Mouse (Mus musculus): ENCODE data around the gene Lrfn4.

DNA sequence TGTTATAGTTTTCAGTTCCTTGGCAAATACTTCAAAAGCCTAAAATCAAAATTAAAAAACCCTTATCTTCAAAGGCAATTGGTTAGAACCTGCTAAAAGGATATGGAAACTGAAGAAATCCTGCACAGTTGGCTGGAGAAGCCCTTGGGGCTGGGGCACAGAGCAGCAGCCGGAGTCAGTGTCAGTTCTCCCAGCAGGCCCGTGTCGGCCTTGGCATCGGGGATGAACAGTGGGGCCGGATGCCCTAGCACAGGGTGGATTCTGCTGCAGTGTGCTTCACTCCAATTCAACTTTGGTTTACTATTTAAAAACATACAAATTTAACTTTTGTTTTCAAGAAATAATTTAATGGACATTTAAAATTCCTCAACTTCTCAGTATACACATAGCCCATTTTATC lies 42.7 kb upstream of the Lrfn4 start:
- TF ChIP-seq USF1 (IDR thresholded peaks at IDR 0.05; ENCODE audit: low read depth) = no peak
- no peak for TF ChIP-seq MYOG (IDR thresholded peaks at IDR 0.05; ENCODE audit: control insufficient read depth, extremely low read depth, insufficient read length)
- no peak for TF ChIP-seq CTCF (IDR thresholded peaks at IDR 0.05; ENCODE audit: control insufficient read depth, insufficient read depth, insufficient read length)
- no peak for TF ChIP-seq MAX (IDR thresholded peaks at IDR 0.05)
- no peak for TF ChIP-seq FOSL1 (IDR thresholded peaks at IDR 0.05; ENCODE audit: insufficient read depth, low read length, poor library complexity, severe bottlenecking)

Measured in C2C12 (cell line).